In genomic region chr10:90576191-90577098, GRCm38 (mm10) we compare ENCODE assay signal across 8 mouse cellular contexts.
A peak's percentile ranks its signal among the peaks of the same experiment; 100 is the strongest.
DNase-seq lines count a peak whose midpoint lies in the region; ATAC-seq lines count a peak whose summit lies in the region.

No protein-coding gene starts in this region.

- no peak overlapping the region for H3K27ac ChIP-seq in heart, embryonic 10.5 days
- H3K27ac ChIP-seq in embryonic facial prominence, embryonic 11.5 days (replicated peaks; ENCODE audit: low read depth, low read length), result no peak overlapping the region
- peak overlapping the region; percentile 95 for H3K27ac ChIP-seq in midbrain, embryonic 16.5 days (ENCODE audit: low read length)

- H3K27me3 ChIP-seq in heart, embryonic 10.5 days (ENCODE audit: insufficient read depth, poor library complexity, severe bottlenecking), result no peaks in the 10 kb centered on the region
- H3K27me3 ChIP-seq in embryonic facial prominence, embryonic 11.5 days (ENCODE audit: control insufficient read depth, insufficient read depth, low read length), result no peaks in the 10 kb centered on the region
- H3K27me3 ChIP-seq in midbrain, embryonic 16.5 days (ENCODE audit: control insufficient read depth, insufficient read depth, low read depth, low read length), result no peaks in the 10 kb centered on the region

- peak overlapping the region; percentile 45 for H3K4me3 ChIP-seq in heart, embryonic 10.5 days
- H3K4me3 ChIP-seq in embryonic facial prominence, embryonic 11.5 days (ENCODE audit: low read depth, low read length), result no peak overlapping the region
- H3K4me3 ChIP-seq in midbrain, embryonic 16.5 days (ENCODE audit: low read depth, low read length), result peak overlapping the region; percentile 63

- peak overlapping the region; percentile 25 for H3K4me2 ChIP-seq in embryonic facial prominence, embryonic 11.5 days (ENCODE audit: low read depth, low read length)
- peak overlapping the region; percentile 74 for H3K4me2 ChIP-seq in midbrain, embryonic 16.5 days (ENCODE audit: low read length)

- H3K4me1 ChIP-seq in heart, embryonic 10.5 days, result peaks cover 7% of the 10 kb centered on the region; the same call in 1 of the 2 replicates
- no peaks in the 10 kb centered on the region for H3K4me1 ChIP-seq in embryonic facial prominence, embryonic 11.5 days (ENCODE audit: control insufficient read depth, insufficient read depth, low read length)
- peaks cover 13% of the 10 kb centered on the region for H3K4me1 ChIP-seq in midbrain, embryonic 16.5 days (ENCODE audit: control insufficient read depth, insufficient read depth, low read length)

- intact Hi-C loops in heart, postnatal 25 days (cut with DNase I), result no loop called here

- no peak for DNase-seq in heart, embryonic 10.5 days (ENCODE audit: low spot score)
- no peak for DNase-seq in heart, postnatal 25 days (ENCODE audit: low spot score)
- DNase-seq in embryonic facial prominence, embryonic 11.5 days (ENCODE audit: low spot score), result peak; percentile 28
- DNase-seq in layer of hippocampus, postnatal 36 days, result peak; percentile 69
- no peak for DNase-seq in thymus, postnatal 36 days
- no peak for DNase-seq in thymus, postnatal 10 days (ENCODE audit: low spot score in 2 of 2)

- H3K36me3 ChIP-seq in heart, embryonic 10.5 days, result no peaks in the 10 kb centered on the region
- no peaks in the 10 kb centered on the region for H3K36me3 ChIP-seq in embryonic facial prominence, embryonic 11.5 days (replicated peaks; ENCODE audit: control insufficient read depth, insufficient read depth, low read depth, low read length)
- H3K36me3 ChIP-seq in midbrain, embryonic 16.5 days (ENCODE audit: control insufficient read depth, insufficient read depth, low read length), result no peaks in the 10 kb centered on the region

- peak; percentile 88 for ATAC-seq in embryonic facial prominence, embryonic 11.5 days (replicated peaks; ENCODE audit: insufficient number of reproducible peaks, low FRiP score, low TSS enrichment, low read depth)
- peak; percentile 84 to 91 for ATAC-seq in hematopoietic stem cell, adult 5-6 weeks (replicated peaks in 1 of 2; ENCODE audit: insufficient read depth in 1 of 2, low FRiP score in 2 of 2, low TSS enrichment in 1 of 2, low read depth in 1 of 2, poor library complexity in 2 of 2, severe bottlenecking in 2 of 2)
- peak; percentile 98 for ATAC-seq in midbrain, embryonic 16.5 days

- H3K9me3 ChIP-seq in heart, embryonic 10.5 days, result no peaks in the 10 kb centered on the region
- H3K9me3 ChIP-seq in embryonic facial prominence, embryonic 11.5 days (replicated peaks; ENCODE audit: control insufficient read depth, low read length), result no peaks in the 10 kb centered on the region
- no peaks in the 10 kb centered on the region for H3K9me3 ChIP-seq in midbrain, embryonic 16.5 days (replicated peaks; ENCODE audit: control insufficient read depth, low read length, poor library complexity, severe bottlenecking)

- H3K9ac ChIP-seq in embryonic facial prominence, embryonic 11.5 days (replicated peaks; ENCODE audit: low read length), result no peak overlapping the region
- H3K9ac ChIP-seq in midbrain, embryonic 16.5 days (ENCODE audit: low read depth, low read length), result peak overlapping the region; percentile 81

- WGBS in heart, embryonic 10.5 days, result 36% methylated on average over 29 of the region's 29 CpGs
- 40% methylated on average over 29 of the region's 29 CpGs for WGBS in embryonic facial prominence, embryonic 11.5 days
- WGBS in midbrain, embryonic 16.5 days, result 7% methylated on average over 29 of the region's 29 CpGs

Comparison
In these comparisons a context has a peak if more than half of its experiments do, and no peak if none do; other contexts are left out.
1. DNase-seq: peak in embryonic facial prominence, embryonic 11.5 days (single experiment) and layer of hippocampus, postnatal 36 days (2 of 2); none in heart, embryonic 10.5 days (single experiment), heart, postnatal 25 days (single experiment), thymus, postnatal 36 days (0 of 2) and thymus, postnatal 10 days (0 of 2).
2. Peak in every context shown above with its lines, with median percentiles within 50 percentile points of each other: ATAC-seq.